Mouse (Mus musculus) E14TG2a.4 (cell line): ENCODE data around the gene Sh3d19.

Experiments used
- H3K27me3 ChIP-seq: 2 replicates; pipeline ENCODE4 v1.6.1; 2014; ENCODE audit warnings: low read length, control low read depth; ENCODE audit not compliant: insufficient read depth
- H3K36me3 ChIP-seq: 2 replicates; pipeline ENCODE4 v1.6.1; 2014; ENCODE audit warnings: low read length, control low read depth; ENCODE audit not compliant: insufficient read depth
- H3K4me1 ChIP-seq: replicated peaks from 2 replicates; pipeline ENCODE4 v1.6.1; 2014; ENCODE audit warnings: low read depth, low read length, control low read depth
- H3K4me3 ChIP-seq: replicated peaks from 2 replicates; pipeline ENCODE4 v1.5.1; 2014; ENCODE audit warnings: mild to moderate bottlenecking, low read length
- H3K9me3 ChIP-seq: 2 replicates; pipeline ENCODE4 v1.6.1; 2014; ENCODE audit warnings: low read length, control low read depth
- CTCF ChIP-seq: conservative IDR thresholded peaks from 2 replicates; pipeline ENCODE4 v1.5.1; 2014; ENCODE audit warnings: low read length
- NANOG ChIP-seq: IDR thresholded peaks from 2 replicates; pipeline ENCODE4 v1.6.1; 2014; ENCODE audit warnings: borderline replicate concordance, low read length, mixed read lengths
- POU5F1 ChIP-seq: IDR thresholded peaks from 2 replicates; pipeline ENCODE4 v1.6.1; 2014; ENCODE audit warnings: low read length, borderline replicate concordance

Gene Sh3d19

DNA sequence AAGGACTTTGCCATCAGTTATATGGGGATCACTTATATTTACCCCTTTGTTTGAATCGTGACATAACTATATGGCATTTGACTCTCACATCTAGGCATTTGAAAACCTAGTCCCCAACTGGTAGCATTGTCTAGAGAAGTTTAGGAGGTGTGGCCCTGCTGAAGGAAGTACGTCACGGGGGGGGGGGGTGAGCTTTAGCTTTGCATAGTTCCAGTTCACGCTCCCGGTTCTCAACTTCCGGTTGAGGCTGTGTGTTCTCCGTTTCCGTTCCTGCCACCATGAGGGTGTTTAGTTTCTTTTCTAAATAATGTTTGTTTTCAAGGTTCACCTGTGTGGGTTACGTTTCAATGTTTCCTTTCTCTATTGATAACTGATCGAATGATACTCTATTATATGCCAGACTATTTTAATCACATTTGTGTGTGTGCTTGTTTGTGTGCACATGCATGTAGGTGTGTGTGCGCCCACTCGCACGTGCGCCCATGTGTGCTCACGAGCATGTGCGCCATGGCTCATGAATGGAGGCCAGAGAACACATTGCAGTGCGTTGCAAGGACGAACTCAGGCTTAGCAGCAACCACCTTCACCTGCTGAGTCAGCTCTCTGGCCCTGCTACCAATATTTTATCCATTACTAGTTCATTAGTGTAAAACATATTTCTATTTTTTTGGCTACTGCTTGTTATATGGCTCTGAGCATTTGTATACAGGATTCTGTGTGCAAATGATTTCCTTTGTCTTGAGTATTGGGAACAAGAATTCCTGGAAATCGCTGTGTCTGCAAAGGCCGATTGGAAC, 54.6 kb downstream of the Sh3d19 start:
- Histone ChIP-seq H3K4me1 (no peaks in the 10 kb centered on the region; the same call in 1 of the 2 replicates), H3K9me3 (peaks cover 4% of the 10 kb centered on the region; the same call in 1 of the 2 replicates), H3K27me3 (no peaks in the 10 kb centered on the region), H3K4me3 (no peak overlapping the region), H3K36me3 (peaks cover 4% of the 10 kb centered on the region; the same call in 1 of the 2 replicates)
- TF ChIP-seq NANOG (no peak), POU5F1 (no peak), CTCF (no peak)

GRCm38 (mm10) chr3:86028658-86029375, 57.9 kb downstream of the Sh3d19 start:
- Histone ChIP-seq H3K9me3 (peaks cover 4% of the 10 kb centered on the region; the same call in 1 of the 2 replicates), H3K4me1 (peaks cover 11% of the 10 kb centered on the region), H3K36me3 (peaks cover 4% of the 10 kb centered on the region; the same call in 1 of the 2 replicates), H3K4me3 (no peak overlapping the region), H3K27me3 (no peaks in the 10 kb centered on the region)
- no peak for TF ChIP-seq POU5F1
- no peak for TF ChIP-seq NANOG
- TF ChIP-seq CTCF: no peak

GRCm38 (mm10) chr3:86030566-86030965, 59.7 kb downstream of the Sh3d19 start:
- TF ChIP-seq POU5F1 (no peak), NANOG (no peak), CTCF (no peak)
- Histone ChIP-seq H3K36me3 (peaks cover 4% of the 10 kb centered on the region; the same call in 1 of the 2 replicates), H3K4me1 (peaks cover 15% of the 10 kb centered on the region), H3K4me3 (no peak overlapping the region), H3K27me3 (no peaks in the 10 kb centered on the region), H3K9me3 (peaks cover 4% of the 10 kb centered on the region; the same call in 1 of the 2 replicates)

- TF ChIP-seq CTCF (no peak), POU5F1 (no peak), NANOG (no peak)
- Histone ChIP-seq H3K27me3 (no peaks in the 10 kb centered on the region), H3K4me3 (no peak overlapping the region), H3K36me3 (peaks cover 11% of the 10 kb centered on the region), H3K9me3 (peaks cover 7% of the 10 kb centered on the region), H3K4me1 (peaks cover 15% of the 10 kb centered on the region)
These were observed 62.7 kb downstream of the Sh3d19 start for GRCm38 (mm10) chr3:86033455-86034090.

DNA sequence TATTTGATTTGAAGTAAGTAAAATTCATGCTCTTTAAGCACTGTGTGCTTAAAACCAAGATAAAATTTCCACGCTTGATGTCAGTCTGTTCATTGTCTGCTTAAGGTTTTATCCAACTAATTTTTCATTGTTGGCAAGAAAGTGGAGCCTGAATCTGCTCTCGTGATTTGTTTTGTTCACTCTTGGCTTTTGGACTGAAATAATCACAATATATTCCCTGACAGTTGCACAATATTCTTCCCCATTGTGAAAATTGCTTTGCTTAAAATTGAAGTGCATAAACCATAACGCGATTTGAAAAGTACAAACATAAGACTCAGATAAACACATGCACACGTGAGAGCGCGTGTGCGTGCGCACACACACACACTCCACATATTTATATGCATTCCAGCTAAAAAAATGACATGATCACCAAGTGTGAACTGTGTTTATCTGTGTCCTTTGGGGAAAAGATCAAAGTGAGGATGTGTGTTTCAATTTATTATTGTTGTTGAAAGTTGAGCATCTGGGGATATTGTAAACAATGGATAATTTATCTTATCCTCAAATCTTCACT, 67.1 kb downstream of the Sh3d19 start:
- no peak for TF ChIP-seq CTCF
- no peak for TF ChIP-seq POU5F1
- TF ChIP-seq NANOG: no peak
- no peaks in the 10 kb centered on the region for H3K27me3 ChIP-seq
- no peak overlapping the region for H3K4me3 ChIP-seq
- H3K9me3 ChIP-seq: peaks cover 17% of the 10 kb centered on the region
- peaks cover 12% of the 10 kb centered on the region for H3K4me1 ChIP-seq
- H3K36me3 ChIP-seq: peaks cover 11% of the 10 kb centered on the region

DNA sequence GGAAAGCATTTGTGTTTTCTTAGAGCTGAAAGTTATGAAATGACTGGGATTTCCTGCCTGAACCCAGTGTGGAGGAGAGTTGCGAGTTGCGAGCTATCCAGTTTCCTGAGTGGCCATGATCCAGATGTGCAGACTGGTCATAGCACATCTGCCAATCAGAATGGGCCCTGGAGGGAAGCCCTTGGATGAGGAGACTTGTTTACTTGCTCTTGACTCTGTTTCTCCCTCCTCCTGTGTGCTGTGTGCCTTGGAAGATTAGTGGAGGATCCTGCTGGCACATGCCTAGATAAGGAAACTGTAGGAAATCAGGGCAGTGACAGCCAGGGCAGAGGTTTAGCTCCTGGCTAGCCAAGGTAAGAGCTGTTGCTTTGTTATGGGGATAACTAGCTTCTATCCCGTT, 67.7 kb downstream of the Sh3d19 start:
- H3K9me3 ChIP-seq: peaks cover 17% of the 10 kb centered on the region
- TF ChIP-seq POU5F1 (no peak), NANOG (no peak), CTCF (no peak)
- peaks cover 14% of the 10 kb centered on the region for H3K36me3 ChIP-seq
- no peaks in the 10 kb centered on the region for H3K27me3 ChIP-seq
- no peak overlapping the region for H3K4me3 ChIP-seq
- peaks cover 6% of the 10 kb centered on the region for H3K4me1 ChIP-seq

DNA sequence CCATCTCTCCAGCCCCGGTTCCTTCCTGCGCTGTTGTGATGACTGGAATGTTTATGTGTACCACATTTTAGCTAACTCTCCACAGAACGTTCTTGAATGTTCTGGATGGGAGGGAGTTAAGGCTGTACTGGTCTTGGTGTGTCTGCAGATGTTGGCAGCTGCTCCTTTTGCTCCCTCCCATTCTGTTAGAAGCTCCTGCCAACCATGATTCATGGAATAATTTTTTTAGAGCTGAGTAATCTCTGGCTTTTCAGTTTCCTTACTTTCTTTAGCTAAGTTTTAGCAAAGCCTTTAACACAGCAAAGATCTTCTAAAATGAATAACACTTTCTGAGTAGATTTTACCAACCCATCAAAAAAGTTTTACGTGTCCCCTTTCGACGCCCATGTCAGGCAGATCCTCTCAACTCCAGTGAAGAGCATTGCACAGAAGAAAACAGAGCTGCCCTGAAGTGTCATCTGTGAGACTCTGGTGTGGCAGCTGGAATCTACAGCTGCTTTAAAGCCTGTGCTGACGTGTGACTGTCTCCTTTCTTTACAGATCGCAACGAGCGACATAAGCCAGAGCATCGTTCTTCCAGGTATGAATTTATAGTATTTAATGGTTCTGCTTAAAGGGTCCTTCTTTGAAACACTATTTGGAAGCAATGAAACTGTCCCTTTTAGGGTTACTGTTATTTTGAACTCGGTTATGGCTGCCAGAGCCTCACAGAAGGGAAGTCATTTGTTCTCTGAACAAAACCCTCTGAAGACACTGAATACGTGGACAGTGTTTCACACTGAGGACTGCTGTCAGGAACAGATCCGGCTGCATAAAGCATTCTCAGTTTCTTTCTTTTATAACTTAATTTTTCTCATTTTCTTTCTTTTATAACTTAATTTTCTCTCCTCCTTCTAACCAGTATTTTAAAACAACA, 69.6 kb downstream of the Sh3d19 start:
- H3K4me3 ChIP-seq: no peak overlapping the region
- TF ChIP-seq CTCF: no peak
- TF ChIP-seq POU5F1: no peak
- no peak for TF ChIP-seq NANOG
- H3K4me1 ChIP-seq: no peaks in the 10 kb centered on the region
- peaks cover 14% of the 10 kb centered on the region for H3K36me3 ChIP-seq
- no peaks in the 10 kb centered on the region for H3K27me3 ChIP-seq
- peaks cover 17% of the 10 kb centered on the region for H3K9me3 ChIP-seq
